Mouse (Mus musculus) forebrain, embryonic 14.5 days (tissue): ENCODE measurements around the gene P2ry10. TPM values are rescaled to one million over a fixed set of nuclear protein-coding genes. Genes with fewer than 3 reads are reported as not detected.

Source experiments
- ATAC-seq: fragments of 200-750 bp; cut with Nextera tagmentation; 2 replicates; pipeline ENCODE4 v1.8.0; 2017; ENCODE audit warnings: mild to moderate bottlenecking, moderate library complexity
- DNase-seq: peaks from one replicate; pipeline ENCODE4 v3.0.0-alpha.2; 2015; ENCODE audit warnings: low spot score
- H3K27ac ChIP-seq: fragments of 300-500 bp; sonication (generic); 2 replicates; pipeline ENCODE4 v1.5.1; 2014; ENCODE audit warnings: low read depth, mild to moderate bottlenecking, control low read depth, low read length, moderate library complexity
- H3K27me3 ChIP-seq: fragments of 300-500 bp; sonication (generic); replicated peaks from 2 replicates; pipeline ENCODE4 v1.6.1; 2014; ENCODE audit warnings: low read length, control low read depth, mixed read lengths; ENCODE audit not compliant: control insufficient read depth, insufficient read depth
- H3K36me3 ChIP-seq: fragments of 300-500 bp; sonication (generic); 2 replicates; pipeline ENCODE4 v1.6.1; 2014; ENCODE audit warnings: low read length, control low read depth; ENCODE audit not compliant: control insufficient read depth, insufficient read depth
- H3K4me1 ChIP-seq: fragments of 300-500 bp; sonication (generic); 2 replicates; pipeline ENCODE4 v1.6.1; 2014; ENCODE audit warnings: antibody characterized with exemption, low read length, control low read depth; ENCODE audit not compliant: control insufficient read depth, insufficient read depth
- H3K4me2 ChIP-seq: fragments of 300-500 bp; sonication (generic); 2 replicates; pipeline ENCODE4 v1.6.1; 2014; ENCODE audit warnings: mild to moderate bottlenecking, control low read depth, low read length
- H3K4me3 ChIP-seq: fragments of 300-500 bp; sonication (generic); 2 replicates; pipeline ENCODE4 v1.5.1; 2014; ENCODE audit warnings: low read depth, low read length, control low read depth
- H3K9ac ChIP-seq: fragments of 300-500 bp; sonication (generic); 2 replicates; pipeline ENCODE4 v1.6.1; 2014; ENCODE audit warnings: mild to moderate bottlenecking, low read length, control low read depth, moderate library complexity
- H3K9me3 ChIP-seq: fragments of 300-500 bp; sonication (generic); replicated peaks from 2 replicates; pipeline ENCODE4 v1.6.1; 2016; ENCODE audit warnings: low read length, control low read depth, mixed read lengths; ENCODE audit not compliant: control insufficient read depth
- WGBS: fragments of 180-500 bp; shearing (Covaris S2); extraction: QIAGEN DNeasy Blood & Tissue Kit; methylation state at CpG from one replicate; pipeline ENCODE4 v1.1.7; 2014; 5-methylcytosine and 5-hydroxymethylcytosine counted together
- polyA plus RNA-seq: library from polyadenylated mRNA; unstranded; fragments of >200 nt; fragmentation: Nextera tagmentation; extraction: Ambion mirVana; gene quantifications from 2 replicates; pipeline ENCODE4 v1.2.1, GENCODE M21; 2014

P2ry10 gene
- polyA plus RNA-seq, 1 experiment from 2014 or later: not detected

- WGBS: 84% methylated on average over 1 of the region's 1 CpGs
- Histone ChIP-seq H3K27me3 (no peaks in the 10 kb centered on the region), H3K27ac (no peak overlapping the region), H3K36me3 (no peaks in the 10 kb centered on the region), H3K4me1 (no peaks in the 10 kb centered on the region), H3K4me2 (no peak overlapping the region), H3K9me3 (no peaks in the 10 kb centered on the region), H3K4me3 (no peak overlapping the region), H3K9ac (no peak overlapping the region)
- no peak for ATAC-seq
- no peak for DNase-seq
These were observed 28.0 kb downstream of the P2ry10 start for GRCm38 (mm10) chrX:107116333-107116732.

- no peak overlapping the region for H3K4me3 ChIP-seq
- H3K27me3 ChIP-seq: no peaks in the 10 kb centered on the region
- ATAC-seq: no peak
- no peak overlapping the region for H3K9ac ChIP-seq
- H3K9me3 ChIP-seq: no peaks in the 10 kb centered on the region
- no peaks in the 10 kb centered on the region for H3K36me3 ChIP-seq
- 86% methylated on average over 1 of the region's 1 CpGs for WGBS
- no peak for DNase-seq
- no peaks in the 10 kb centered on the region for H3K4me1 ChIP-seq
- H3K4me2 ChIP-seq: no peak overlapping the region
- no peak overlapping the region for H3K27ac ChIP-seq
These were observed 28.7 kb downstream of the P2ry10 start for GRCm38 (mm10) chrX:107116987-107117386.

- no peak for ATAC-seq
- no peaks in the 10 kb centered on the region for H3K4me1 ChIP-seq
These were observed 54.9 kb downstream of the P2ry10 start for GRCm38 (mm10) chrX:107143184-107143583.

GRCm38 (mm10) chrX:107143930-107144329, 55.6 kb downstream of the P2ry10 start:
- ATAC-seq: no peak
- DNase-seq: no peak
- H3K4me1 ChIP-seq: no peaks in the 10 kb centered on the region
- H3K36me3 ChIP-seq: no peaks in the 10 kb centered on the region
- H3K27me3 ChIP-seq: no peaks in the 10 kb centered on the region
- no peak overlapping the region for H3K27ac ChIP-seq
- H3K4me2 ChIP-seq: no peak overlapping the region
- no peak overlapping the region for H3K9ac ChIP-seq
- no peaks in the 10 kb centered on the region for H3K9me3 ChIP-seq
- 70% methylated on average over 2 of the region's 2 CpGs for WGBS
- no peak overlapping the region for H3K4me3 ChIP-seq

More at GRCm38 (mm10) chrX:107143184-107143583, 54.9 kb downstream of the P2ry10 start:
- Histone ChIP-seq H3K36me3 (no peaks in the 10 kb centered on the region), H3K27ac (no peak overlapping the region), H3K4me3 (no peak overlapping the region), H3K4me2 (no peak overlapping the region), H3K9ac (no peak overlapping the region), H3K9me3 (no peaks in the 10 kb centered on the region), H3K27me3 (no peaks in the 10 kb centered on the region)
- 85% methylated on average over 3 of the region's 3 CpGs for WGBS
- DNase-seq: no peak

GRCm38 (mm10) chrX:107148681-107149080, 60.4 kb downstream of the P2ry10 start, which contains the start of gene P2ry10b:
P2ry10b (plus strand) TSS chrX:107148927.
- Histone ChIP-seq H3K4me2 (no peak within 1 kb of the TSS), H3K36me3 (no peaks in the 10 kb centered on the region), H3K27ac (no peak within 1 kb of the TSS), H3K27me3 (no peaks in the 10 kb centered on the region), H3K9me3 (no peaks in the 10 kb centered on the region), H3K4me1 (no peaks in the 10 kb centered on the region), H3K9ac (no peak within 1 kb of the TSS), H3K4me3 (no peak within 1 kb of the TSS)
- no peak for ATAC-seq
- WGBS: 91% methylated on average over 3 of the region's 3 CpGs
- no peak for DNase-seq

GRCm38 (mm10) chrX:107149391-107149993, 61.2 kb downstream of the P2ry10 start:
- ATAC-seq: no peak
- no peak for DNase-seq
- H3K4me1 ChIP-seq: no peaks in the 10 kb centered on the region
- H3K9me3 ChIP-seq: no peaks in the 10 kb centered on the region
- no peak overlapping the region for H3K4me3 ChIP-seq
- 73% methylated on average over 4 of the region's 4 CpGs for WGBS
- H3K27me3 ChIP-seq: no peaks in the 10 kb centered on the region
- H3K27ac ChIP-seq: no peak overlapping the region
- H3K4me2 ChIP-seq: no peak overlapping the region
- H3K9ac ChIP-seq: no peak overlapping the region
- H3K36me3 ChIP-seq: no peaks in the 10 kb centered on the region

- Histone ChIP-seq H3K9ac (no peak overlapping the region), H3K36me3 (no peaks in the 10 kb centered on the region), H3K4me2 (no peak overlapping the region), H3K4me3 (no peak overlapping the region), H3K9me3 (no peaks in the 10 kb centered on the region), H3K27me3 (no peaks in the 10 kb centered on the region), H3K27ac (no peak overlapping the region), H3K4me1 (no peaks in the 10 kb centered on the region)
- no peak for ATAC-seq
- DNase-seq: peak; percentile 0
- WGBS: 57% methylated on average over 5 of the region's 5 CpGs
These were observed 61.7 kb downstream of the P2ry10 start for GRCm38 (mm10) chrX:107150027-107150426.

GRCm38 (mm10) chrX:107150752-107151515, 62.6 kb downstream of the P2ry10 start:
- ATAC-seq (no peak), DNase-seq (no peak)
- Histone ChIP-seq H3K36me3 (no peaks in the 10 kb centered on the region), H3K9me3 (no peaks in the 10 kb centered on the region), H3K4me1 (no peaks in the 10 kb centered on the region), H3K4me2 (no peak overlapping the region), H3K27me3 (no peaks in the 10 kb centered on the region), H3K9ac (no peak overlapping the region), H3K4me3 (no peak overlapping the region), H3K27ac (no peak overlapping the region)
- WGBS: 55% methylated on average over 4 of the region's 4 CpGs
